Mouse (Mus musculus): ENCODE measurements at regions not wholly inside any gene's neighbourhood (a gene's known extent, or its start where the extent isn't known, plus 50 kb on each side); places are given as distances from the start of the nearest gene placed in this dataset.

- no peak for DNase-seq (ENCODE audit: low read depth, low spot score)
These were observed 114.1 kb upstream of the Ppm1h start for GRCm38 (mm10) chr10:122564473-122564872.

GRCm38 (mm10) chr10:122566601-122567000 is 112.0 kb upstream of the Ppm1h start:
- no peak for DNase-seq (ENCODE audit: low read depth, low spot score)

GRCm38 (mm10) chr10:122569546-122570202 is 108.9 kb upstream of the Ppm1h start:
- no peak for DNase-seq (ENCODE audit: low read depth, low spot score)

GRCm38 (mm10) chr10:122570909-122571551 is 107.5 kb upstream of the Ppm1h start:
- DNase-seq (ENCODE audit: low read depth, low spot score) = no peak

GRCm38 (mm10) chr10:122576171-122577063 is 102.1 kb upstream of the Ppm1h start:
- no peak for DNase-seq (ENCODE audit: low read depth, low spot score)

- no peak for DNase-seq (ENCODE audit: low read depth, low spot score)
These were observed 100.2 kb upstream of the Ppm1h start for GRCm38 (mm10) chr10:122578209-122579001.

- no peak for DNase-seq (ENCODE audit: low read depth, low spot score)
These were observed 97.5 kb upstream of the Ppm1h start for GRCm38 (mm10) chr10:122581096-122581495.

- DNase-seq (ENCODE audit: low read depth, low spot score) = no peak
These were observed 91.0 kb upstream of the Ppm1h start for GRCm38 (mm10) chr10:122587541-122587940.

GRCm38 (mm10) chr10:122599511-122599910 is 79.1 kb upstream of the Ppm1h start:
- DNase-seq (ENCODE audit: low read depth, low spot score) = no peak

- no peak for DNase-seq (ENCODE audit: low read depth, low spot score)
These were observed 76.2 kb upstream of the Ppm1h start for GRCm38 (mm10) chr10:122602394-122602793.

- DNase-seq (ENCODE audit: low read depth, low spot score) = no peak
These were observed 74.6 kb upstream of the Ppm1h start for GRCm38 (mm10) chr10:122603960-122604359.

GRCm38 (mm10) chr10:122613281-122613680 is 65.3 kb upstream of the Ppm1h start:
- no peak for DNase-seq (ENCODE audit: low read depth, low spot score)

GRCm38 (mm10) chr10:122613891-122614290 is 64.7 kb upstream of the Ppm1h start:
- DNase-seq (ENCODE audit: low read depth, low spot score) = no peak

GRCm38 (mm10) chr10:122614720-122615119 is 63.8 kb upstream of the Ppm1h start:
- no peak for DNase-seq (ENCODE audit: low read depth, low spot score)

- no peak for DNase-seq (ENCODE audit: low read depth, low spot score)
These were observed 62.9 kb upstream of the Ppm1h start for GRCm38 (mm10) chr10:122615658-122616057.

GRCm38 (mm10) chr10:122616385-122616784 is 62.2 kb upstream of the Ppm1h start:
- no peak for DNase-seq (ENCODE audit: low read depth, low spot score)

- DNase-seq (ENCODE audit: low read depth, low spot score) = no peak
These were observed 59.7 kb upstream of the Ppm1h start for GRCm38 (mm10) chr10:122618854-122619253.

GRCm38 (mm10) chr10:122619406-122620116 is 59.0 kb upstream of the Ppm1h start:
- DNase-seq (ENCODE audit: low read depth, low spot score) = no peak

All from c-Kit-negative CD71-positive TER-119-positive erythroid progenitor cells, embryonic 14.5 days (primary cell).